Mouse (Mus musculus) bone marrow, adult 2 months (tissue): ENCODE measurements around the gene Narf.

ENCODE experiments used
- CTCF ChIP-seq: fragments of 200-500 bp; IDR thresholded peaks from 2 replicates; pipeline ENCODE4 v1.5.1; 2011; ENCODE audit warnings: low read length, control low read depth; ENCODE audit not compliant: control insufficient read depth, insufficient read depth
- POLR2A ChIP-seq: fragments of 200-500 bp; IDR thresholded peaks from 2 replicates; pipeline ENCODE4 v1.6.1; 2011; ENCODE audit warnings: low read depth, mild to moderate bottlenecking, control low read depth, low read length, borderline replicate concordance; ENCODE audit not compliant: control insufficient read depth

- TF ChIP-seq POLR2A = no peak
- TF ChIP-seq CTCF = no peak
Observed at GRCm38 (mm10) chr11:121282911-121283310, 45.9 kb downstream of the Narf start.
